ENCODE assay signal across 20 mouse cellular contexts in the genomic region with DNA sequence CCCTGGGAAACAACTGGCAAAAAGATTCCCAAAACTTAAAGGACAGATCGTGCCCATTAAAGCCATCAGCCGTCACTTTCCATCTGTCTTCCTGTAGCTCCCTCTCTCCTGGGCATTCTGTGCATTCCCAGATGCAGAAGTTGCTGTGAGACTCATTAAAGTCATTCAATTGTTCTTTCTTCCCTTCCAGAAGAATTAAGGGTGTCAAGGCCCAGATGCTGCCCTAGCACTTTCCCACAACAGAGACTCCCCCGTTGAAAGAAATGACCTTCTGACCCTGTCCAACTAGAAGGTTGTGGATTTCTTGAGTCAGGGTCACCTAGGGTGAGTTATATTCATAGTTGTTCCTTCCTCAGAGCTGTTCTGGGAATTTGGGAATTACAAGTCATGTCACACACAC.
A peak's percentile ranks its signal among the peaks of the same experiment; 100 is the strongest.
DNase-seq lines count a peak whose midpoint lies in the region; TF ChIP-seq lines count a peak whose summit lies in the region.
"Had no signal": no experiment of that assay in that cellular context is flagged by ENCODE, and none has a peak within 500 bp of the region (broad histone marks: within the 10 kb centered on the region; RNA-seq: fewer than 3 reads in every experiment).

No protein-coding gene starts in this region.

- no peak for TF ChIP-seq CTCF in heart, adult 2 months (IDR thresholded peaks at IDR 0.05)
- no peak for TF ChIP-seq CTCF in left cerebral cortex, adult 2 months (IDR thresholded peaks at IDR 0.05)

- H3K27me3 ChIP-seq in heart, adult 2 months (ENCODE audit: control insufficient read depth, insufficient read depth, low read length) = no peaks in the 10 kb centered on the region
- no peaks in the 10 kb centered on the region for H3K27me3 ChIP-seq in heart, embryonic 10.5 days (ENCODE audit: insufficient read depth, poor library complexity, severe bottlenecking)
- H3K27me3 ChIP-seq: embryonic facial prominence, embryonic 12.5 days; neural tube, embryonic 13.5 days had no signal

- peak; percentile 18 to 26 for DNase-seq in heart, adult 2 months
- DNase-seq in heart, embryonic 10.5 days (ENCODE audit: low spot score) = no peak
- DNase-seq in embryo, embryonic 10 days (ENCODE audit: low spot score) = peak; percentile 45
- DNase-seq in embryo, embryonic 11 days = peak; percentile 25
- DNase-seq in mesoderm, embryonic 11.5 days (ENCODE audit: low read depth, low spot score) = peak; percentile 39
- DNase-seq in left cerebral cortex, adult 2 months (ENCODE audit: extremely low spot score in 1 of 2, low spot score in 2 of 2) = no peak
- no peak for DNase-seq in layer of hippocampus, postnatal 14 days (ENCODE audit: low spot score in 2 of 2)
- DNase-seq: adrenal gland, postnatal 25 days; B cell, adult 2 months; cerebellum, adult 18-20 months; cerebellum, postnatal 10 days; kidney, adult 2 months; liver; lung, embryonic 14.5 days; lung, postnatal 14 days; thymus, postnatal 25 days had no signal

- intact Hi-C loops in heart, adult 2 months (cut with DNase I) = loop anchor here (5.0 to 10.0 kb wide), 4 partner anchors 124 to 719 kb away; a partner anchor contains a TSS
- intact Hi-C loops in left cerebral cortex, adult 2 months (cut with DNase I) = no loop called here

- H3K36me3 ChIP-seq in heart, adult 2 months (ENCODE audit: control insufficient read depth, insufficient read depth, low read length) = peaks cover 13% of the 10 kb centered on the region
- no peaks in the 10 kb centered on the region for H3K36me3 ChIP-seq in heart, embryonic 10.5 days
- H3K36me3 ChIP-seq: embryonic facial prominence, embryonic 12.5 days; midbrain, embryonic 10.5 days; neural tube, embryonic 13.5 days had no signal

- H3K27ac ChIP-seq in heart, adult 2 months = peak overlapping the region; percentile 76
- H3K27ac ChIP-seq in heart, embryonic 10.5 days = no peak overlapping the region
- H3K27ac ChIP-seq in left cerebral cortex, adult 2 months = no peak overlapping the region
- H3K27ac ChIP-seq: embryonic facial prominence, embryonic 12.5 days; liver, embryonic 14.5 days; midbrain, embryonic 10.5 days; neural tube, embryonic 13.5 days had no signal

- no peaks in the 10 kb centered on the region for H3K9me3 ChIP-seq in heart, embryonic 10.5 days
- H3K9me3 ChIP-seq: embryonic facial prominence, embryonic 12.5 days; midbrain, embryonic 10.5 days; neural tube, embryonic 13.5 days had no signal

- peaks cover 7% of the 10 kb centered on the region for H3K4me1 ChIP-seq in heart, adult 2 months (ENCODE audit: control insufficient read depth, insufficient read depth, low read length)
- peaks cover 7% of the 10 kb centered on the region; the same call in 1 of the 2 replicates for H3K4me1 ChIP-seq in heart, embryonic 10.5 days
- H3K4me1 ChIP-seq: embryonic facial prominence, embryonic 12.5 days had no signal

- WGBS in heart, adult 2 months = 41% methylated on average over 3 of the region's 3 CpGs
- WGBS in heart, embryonic 10.5 days = 71% methylated on average over 3 of the region's 3 CpGs

- TF ChIP-seq EP300 in heart, adult 2 months (IDR thresholded peaks at IDR 0.05; ENCODE audit: insufficient read depth, low read depth, low read length) = peak; percentile 60; the same call in 1 of the 2 replicates

- TF ChIP-seq POLR2A in heart, adult 2 months (IDR thresholded peaks at IDR 0.05; ENCODE audit: insufficient read depth, low read depth, low read length) = no peak

- no peak overlapping the region for H3K9ac ChIP-seq in heart, adult 2 months (ENCODE audit: low read depth, low read length)
- H3K9ac ChIP-seq: embryonic facial prominence, embryonic 12.5 days; liver, embryonic 14.5 days; lung, embryonic 14.5 days; neural tube, embryonic 13.5 days had no signal

- no peaks in the 10 kb centered on the region for H3K79me2 ChIP-seq in heart, adult 2 months (replicated peaks; ENCODE audit: control insufficient read depth, insufficient read depth, low read length)

- no peak overlapping the region for H3K4me3 ChIP-seq in heart, adult 2 months
- no peak overlapping the region for H3K4me3 ChIP-seq in heart, embryonic 10.5 days
- no peak overlapping the region for H3K4me3 ChIP-seq in left cerebral cortex, adult 2 months
- H3K4me3 ChIP-seq: embryonic facial prominence, embryonic 12.5 days; midbrain, embryonic 10.5 days; neural tube, embryonic 13.5 days had no signal

Comparison
In these comparisons a context has a peak if more than half of its experiments do, and no peak if none do; other contexts are left out.
1. DNase-seq: peak in heart, adult 2 months (2 of 2), embryo, embryonic 10 days (single experiment), embryo, embryonic 11 days (single experiment) and mesoderm, embryonic 11.5 days (single experiment); none in heart, embryonic 10.5 days (single experiment), left cerebral cortex, adult 2 months (0 of 2) and layer of hippocampus, postnatal 14 days (0 of 2).